Mouse (Mus musculus) G1E (cell line): ENCODE data around the gene Edem1.

Source experiments
- CTCF ChIP-seq: IDR thresholded peaks from 2 replicates; pipeline ENCODE4 v1.5.1; 2012; ENCODE audit warnings: low read depth, low read length, inconsistent platforms, mixed read lengths
- GATA1 ChIP-seq: IDR thresholded peaks from 2 replicates; pipeline ENCODE4 v1.6.1; 2012; ENCODE audit warnings: borderline replicate concordance, low read length, inconsistent platforms, mixed read lengths
- GATA2 ChIP-seq: IDR thresholded peaks from 2 replicates; pipeline ENCODE4 v1.6.1; 2012; ENCODE audit warnings: low read depth, low read length, inconsistent platforms, borderline replicate concordance
- POLR2AphosphoS5 ChIP-seq: IDR thresholded peaks from 2 replicates; pipeline ENCODE4 v1.6.1; 2012; ENCODE audit warnings: low read depth, low read length, inconsistent platforms; ENCODE audit not compliant: insufficient replicate concordance
- TAL1 ChIP-seq: conservative IDR thresholded peaks from 2 replicates; pipeline ENCODE4 v1.6.1; 2012; ENCODE audit warnings: low read depth, low read length, inconsistent platforms, mixed read lengths

- TF ChIP-seq CTCF (no peak), GATA1 (no peak), TAL1 (no peak), POLR2AphosphoS5 (no peak), GATA2 (no peak)
Observed at GRCm38 (mm10) chr6:108817510-108817909, 10.9 kb upstream of the Edem1 start.
